Mouse (Mus musculus) heart, embryonic 15.5 days (tissue): Measurements from ENCODE around the gene Gjb4. TPM values are rescaled to one million over a fixed set of nuclear protein-coding genes. Genes with fewer than 3 reads are reported as not detected.

Experiments used
- ATAC-seq: fragments of 200-750 bp; cut with Nextera tagmentation; replicated peaks from 2 replicates; pipeline ENCODE4 v1.8.0; 2017; ENCODE audit warnings: low read depth, moderate TSS enrichment; ENCODE audit not compliant: insufficient number of reproducible peaks, insufficient read depth, low FRiP score
- H3K27ac ChIP-seq: fragments of 300-500 bp; sonication (generic); 2 replicates; pipeline ENCODE4 v1.5.1; 2015; ENCODE audit warnings: mild to moderate bottlenecking, inconsistent platforms
- H3K27me3 ChIP-seq: fragments of 300-500 bp; sonication (generic); 2 replicates; pipeline ENCODE4 v1.6.1; 2015; ENCODE audit warnings: inconsistent platforms
- H3K36me3 ChIP-seq: fragments of 300-500 bp; sonication (generic); 2 replicates; pipeline ENCODE4 v1.6.1; 2015; ENCODE audit warnings: mild to moderate bottlenecking, inconsistent platforms
- H3K4me1 ChIP-seq: fragments of 300-500 bp; sonication (generic); replicated peaks from 2 replicates; pipeline ENCODE4 v1.6.1; 2015; ENCODE audit warnings: inconsistent platforms
- H3K4me2 ChIP-seq: fragments of 300-500 bp; sonication (generic); 2 replicates; pipeline ENCODE4 v1.6.1; 2015; ENCODE audit warnings: inconsistent platforms, mild to moderate bottlenecking, moderate library complexity
- H3K4me3 ChIP-seq: fragments of 300-500 bp; sonication (generic); 2 replicates; pipeline ENCODE4 v1.5.1; 2015; ENCODE audit warnings: mild to moderate bottlenecking, inconsistent platforms
- H3K9ac ChIP-seq: fragments of 300-500 bp; sonication (generic); 2 replicates; pipeline ENCODE4 v1.6.1; 2015; ENCODE audit warnings: mild to moderate bottlenecking, inconsistent platforms
- H3K9me3 ChIP-seq: fragments of 300-500 bp; sonication (generic); replicated peaks from 2 replicates; pipeline ENCODE4 v1.6.1; 2016; ENCODE audit warnings: inconsistent platforms
- WGBS: fragments of 180-500 bp; shearing (Covaris S2); methylation state at CpG from one replicate; pipeline ENCODE4 v1.1.7; 2015; ENCODE audit warnings: mixed read lengths; 5-methylcytosine and 5-hydroxymethylcytosine counted together
- polyA plus RNA-seq: library from polyadenylated mRNA; unstranded; fragments of >200 nt; fragmentation: Nextera tagmentation; extraction: Ambion mirVana; gene quantifications from 2 replicates; pipeline ENCODE4 v1.2.1, GENCODE M21; 2015

Gene Gjb4
- polyA plus RNA-seq, 1 experiment from 2014 or later: not detected

GRCm38 (mm10) chr4:127325276-127325675, 28.6 kb downstream of the Gjb4 start:
- 77% methylated on average over 5 of the region's 5 CpGs for WGBS
- Histone ChIP-seq H3K27ac (no peak overlapping the region), H3K36me3 (no peaks in the 10 kb centered on the region), H3K4me2 (no peak overlapping the region), H3K9me3 (no peaks in the 10 kb centered on the region), H3K4me1 (peaks cover 9% of the 10 kb centered on the region), H3K27me3 (peaks cover 51% of the 10 kb centered on the region), H3K9ac (no peak overlapping the region), H3K4me3 (no peak overlapping the region)
- no peak for ATAC-seq

- Histone ChIP-seq H3K27me3 (peaks cover 46% of the 10 kb centered on the region), H3K4me2 (no peak overlapping the region), H3K4me1 (peaks cover 4% of the 10 kb centered on the region), H3K9me3 (no peaks in the 10 kb centered on the region), H3K9ac (no peak overlapping the region), H3K27ac (no peak overlapping the region), H3K36me3 (no peaks in the 10 kb centered on the region), H3K4me3 (no peak overlapping the region)
- ATAC-seq: peak; percentile 65
- WGBS: 10% methylated on average over 6 of the region's 6 CpGs
Measured at GRCm38 (mm10) chr4:127324759-127325158, 29.1 kb downstream of the Gjb4 start.

GRCm38 (mm10) chr4:127324296-127324695, 29.6 kb downstream of the Gjb4 start:
- Histone ChIP-seq H3K36me3 (no peaks in the 10 kb centered on the region), H3K27me3 (peaks cover 41% of the 10 kb centered on the region), H3K9me3 (no peaks in the 10 kb centered on the region), H3K4me2 (no peak overlapping the region), H3K27ac (no peak overlapping the region), H3K4me1 (no peaks in the 10 kb centered on the region), H3K9ac (no peak overlapping the region), H3K4me3 (no peak overlapping the region)
- no peak for ATAC-seq
- 76% methylated on average over 10 of the region's 10 CpGs for WGBS

- WGBS: 73% methylated on average over 3 of the region's 3 CpGs
- no peaks in the 10 kb centered on the region for H3K4me1 ChIP-seq
- H3K36me3 ChIP-seq: no peaks in the 10 kb centered on the region
- ATAC-seq: no peak
- H3K9me3 ChIP-seq: no peaks in the 10 kb centered on the region
- peaks cover 39% of the 10 kb centered on the region for H3K27me3 ChIP-seq
- no peak overlapping the region for H3K4me3 ChIP-seq
- no peak overlapping the region for H3K4me2 ChIP-seq
- H3K9ac ChIP-seq: no peak overlapping the region
- H3K27ac ChIP-seq: no peak overlapping the region
Measured at GRCm38 (mm10) chr4:127323651-127324050, 30.2 kb downstream of the Gjb4 start.

GRCm38 (mm10) chr4:127319613-127320012, 34.3 kb downstream of the Gjb4 start:
- Histone ChIP-seq H3K27ac (no peak overlapping the region), H3K4me1 (no peaks in the 10 kb centered on the region), H3K27me3 (peaks cover 6% of the 10 kb centered on the region; the same call in 1 of the 2 replicates), H3K36me3 (no peaks in the 10 kb centered on the region), H3K4me3 (no peak overlapping the region), H3K4me2 (no peak overlapping the region), H3K9ac (no peak overlapping the region), H3K9me3 (no peaks in the 10 kb centered on the region)
- WGBS: 0% methylated on average over 3 of the region's 3 CpGs
- ATAC-seq: no peak

- Histone ChIP-seq H3K9ac (no peak overlapping the region), H3K27me3 (peaks cover 23% of the 10 kb centered on the region), H3K4me2 (no peak overlapping the region), H3K4me3 (no peak overlapping the region), H3K27ac (no peak overlapping the region), H3K36me3 (no peaks in the 10 kb centered on the region), H3K4me1 (peaks cover 9% of the 10 kb centered on the region), H3K9me3 (no peaks in the 10 kb centered on the region)
- no peak for ATAC-seq
- 54% methylated on average over 4 of the region's 4 CpGs for WGBS
Measured at GRCm38 (mm10) chr4:127317143-127317542, 36.7 kb downstream of the Gjb4 start.

- peaks cover 9% of the 10 kb centered on the region for H3K4me1 ChIP-seq
- no peak overlapping the region for H3K4me2 ChIP-seq
- H3K36me3 ChIP-seq: no peaks in the 10 kb centered on the region
- ATAC-seq: no peak
- H3K9ac ChIP-seq: no peak overlapping the region
- peaks cover 32% of the 10 kb centered on the region for H3K27me3 ChIP-seq
- no peak overlapping the region for H3K27ac ChIP-seq
- 80% methylated on average over 8 of the region's 8 CpGs for WGBS
- H3K9me3 ChIP-seq: no peaks in the 10 kb centered on the region
- no peak overlapping the region for H3K4me3 ChIP-seq
Measured at GRCm38 (mm10) chr4:127315753-127316152, 38.1 kb downstream of the Gjb4 start.

- H3K4me3 ChIP-seq: no peak overlapping the region; the same call in 1 of the 2 replicates
- H3K36me3 ChIP-seq: no peaks in the 10 kb centered on the region
- WGBS: 56% methylated on average over 9 of the region's 9 CpGs
- H3K9ac ChIP-seq: no peak overlapping the region
- no peak overlapping the region for H3K27ac ChIP-seq
- no peaks in the 10 kb centered on the region for H3K9me3 ChIP-seq
- peak overlapping the region; percentile 96 for H3K4me2 ChIP-seq
- no peak for ATAC-seq
- peaks cover 9% of the 10 kb centered on the region for H3K4me1 ChIP-seq
- H3K27me3 ChIP-seq: peaks cover 35% of the 10 kb centered on the region
Measured at GRCm38 (mm10) chr4:127314585-127314984, 39.3 kb downstream of the Gjb4 start.

GRCm38 (mm10) chr4:127313861-127314260, 40.0 kb downstream of the Gjb4 start, which contains the start of gene Gja4:
Gene Gja4, minus strand, starts transcription at chr4:127314039.
- Histone ChIP-seq H3K9me3 (no peaks in the 10 kb centered on the region), H3K9ac (peak within 1 kb of the TSS; percentile 70), H3K36me3 (no peaks in the 10 kb centered on the region), H3K27ac (no peak within 1 kb of the TSS), H3K4me2 (peak within 1 kb of the TSS; percentile 96), H3K4me3 (peak within 1 kb of the TSS; percentile 64), H3K27me3 (peaks cover 32% of the 10 kb centered on the region), H3K4me1 (peaks cover 9% of the 10 kb centered on the region)
- peak; percentile 84 for ATAC-seq
- WGBS: under 1% methylated on average over 25 of the region's 25 CpGs

- no peaks in the 10 kb centered on the region for H3K36me3 ChIP-seq
- peaks cover 32% of the 10 kb centered on the region for H3K27me3 ChIP-seq
- H3K4me2 ChIP-seq: peak overlapping the region; percentile 96
- 0 out of 2 replicates have a peak overlapping the region, but pooled peaks have one; percentile 70 for H3K9ac ChIP-seq
- peaks cover 9% of the 10 kb centered on the region for H3K4me1 ChIP-seq
- no peaks in the 10 kb centered on the region for H3K9me3 ChIP-seq
- no peak for ATAC-seq
- no peak overlapping the region for H3K27ac ChIP-seq
- WGBS: 60% methylated on average over 24 of the region's 24 CpGs
- peak overlapping the region; percentile 64 for H3K4me3 ChIP-seq
Measured at GRCm38 (mm10) chr4:127312349-127312748, 41.5 kb downstream of the Gjb4 start.

- 50% methylated on average over 9 of the region's 9 CpGs for WGBS
- Histone ChIP-seq H3K9me3 (no peaks in the 10 kb centered on the region), H3K36me3 (no peaks in the 10 kb centered on the region), H3K4me3 (peak overlapping the region; percentile 64), H3K27ac (no peak overlapping the region), H3K4me2 (peak overlapping the region; percentile 96), H3K9ac (no peak overlapping the region), H3K27me3 (peaks cover 32% of the 10 kb centered on the region), H3K4me1 (peaks cover 9% of the 10 kb centered on the region)
- no peak for ATAC-seq
Measured at GRCm38 (mm10) chr4:127311561-127311960, 42.3 kb downstream of the Gjb4 start.

GRCm38 (mm10) chr4:127306915-127307314, 47.0 kb downstream of the Gjb4 start:
- WGBS: 47% methylated on average over 2 of the region's 2 CpGs
- no peak for ATAC-seq
- Histone ChIP-seq H3K9me3 (no peaks in the 10 kb centered on the region), H3K4me1 (0 out of 2 replicates have a peak, but pooled peaks cover 4% of the 10 kb centered on the region), H3K27me3 (peaks cover 10% of the 10 kb centered on the region), H3K9ac (no peak overlapping the region), H3K4me2 (no peak overlapping the region), H3K36me3 (no peaks in the 10 kb centered on the region), H3K27ac (no peak overlapping the region), H3K4me3 (no peak overlapping the region)
